Mouse (Mus musculus): ENCODE data around the gene Clip3. TPM values are rescaled to one million over a fixed set of nuclear protein-coding genes. Genes with fewer than 3 reads are reported as not detected.

Gene Clip3
- polyA plus RNA-seq, 1 experiment from 2014 or later = 18.4 TPM

- peaks cover 37% of the 10 kb centered on the region for H3K36me3 ChIP-seq
- no peaks in the 10 kb centered on the region for H3K27me3 ChIP-seq (ENCODE audit: insufficient read depth, poor library complexity, severe bottlenecking)
- peaks cover 21% of the 10 kb centered on the region for H3K4me1 ChIP-seq
- no peak overlapping the region for H3K27ac ChIP-seq
- no peak for DNase-seq (ENCODE audit: low spot score)
- no peak overlapping the region for H3K4me3 ChIP-seq
- H3K9me3 ChIP-seq = no peaks in the 10 kb centered on the region
- 91% methylated on average over 16 of the region's 16 CpGs for WGBS
These were observed 14.7 kb downstream of the Clip3 start for GRCm38 (mm10) chr7:30306083-30306779.

GRCm38 (mm10) chr7:30308076-30309005, 16.8 kb downstream of the Clip3 start, which contains the start of gene Alkbh6:
Alkbh6 (plus strand) TSS chr7:30308717.
- WGBS = 4% methylated on average over 27 of the region's 27 CpGs
- H3K27ac ChIP-seq = peak within 1 kb of the TSS; percentile 85
- H3K27me3 ChIP-seq (ENCODE audit: insufficient read depth, poor library complexity, severe bottlenecking) = no peaks in the 10 kb centered on the region
- H3K9me3 ChIP-seq = no peaks in the 10 kb centered on the region
- peak within 1 kb of the TSS; percentile 71 for H3K4me3 ChIP-seq
- peaks cover 21% of the 10 kb centered on the region for H3K4me1 ChIP-seq
- peaks cover 37% of the 10 kb centered on the region for H3K36me3 ChIP-seq
- DNase-seq (ENCODE audit: low spot score) = peak; percentile 98

GRCm38 (mm10) chr7:30309395-30310129, 18.0 kb downstream of the Clip3 start:
- peaks cover 31% of the 10 kb centered on the region for H3K36me3 ChIP-seq
- no peaks in the 10 kb centered on the region for H3K27me3 ChIP-seq (ENCODE audit: insufficient read depth, poor library complexity, severe bottlenecking)
- no peaks in the 10 kb centered on the region for H3K9me3 ChIP-seq
- DNase-seq (ENCODE audit: low spot score) = no peak
- peak overlapping the region; percentile 85 for H3K27ac ChIP-seq
- 54% methylated on average over 15 of the region's 15 CpGs for WGBS
- H3K4me3 ChIP-seq = peak overlapping the region; percentile 71
- peaks cover 30% of the 10 kb centered on the region for H3K4me1 ChIP-seq

- no peak overlapping the region for H3K27ac ChIP-seq
- no peak for DNase-seq (ENCODE audit: low spot score)
- H3K36me3 ChIP-seq = peaks cover 31% of the 10 kb centered on the region
- WGBS = 84% methylated on average over 12 of the region's 12 CpGs
- peaks cover 36% of the 10 kb centered on the region for H3K4me1 ChIP-seq
- no peaks in the 10 kb centered on the region for H3K27me3 ChIP-seq (ENCODE audit: insufficient read depth, poor library complexity, severe bottlenecking)
- H3K4me3 ChIP-seq = no peak overlapping the region
- no peaks in the 10 kb centered on the region for H3K9me3 ChIP-seq
These were observed 18.6 kb downstream of the Clip3 start for GRCm38 (mm10) chr7:30310136-30310535.

- 53% methylated on average over 27 of the region's 27 CpGs for WGBS
These were observed 22.3 kb downstream of the Clip3 start for GRCm38 (mm10) chr7:30313666-30314320.

GRCm38 (mm10) chr7:30314721-30315155, 23.2 kb downstream of the Clip3 start, which contains the start of gene Syne4:
Syne4 (plus strand) TSS chr7:30314807.
- peak within 1 kb of the TSS; percentile 59 for H3K27ac ChIP-seq
- DNase-seq (ENCODE audit: low spot score) = no peak
- WGBS = 2% methylated on average over 9 of the region's 9 CpGs
- no peaks in the 10 kb centered on the region for H3K9me3 ChIP-seq
- H3K4me3 ChIP-seq = peak within 1 kb of the TSS; percentile 57
- H3K27me3 ChIP-seq (ENCODE audit: insufficient read depth, poor library complexity, severe bottlenecking) = no peaks in the 10 kb centered on the region
- H3K4me1 ChIP-seq = peaks cover 24% of the 10 kb centered on the region
- peaks cover 44% of the 10 kb centered on the region for H3K36me3 ChIP-seq

More at GRCm38 (mm10) chr7:30313666-30314320, 22.3 kb downstream of the Clip3 start:
- Histone ChIP-seq H3K4me3 (no peak overlapping the region), H3K4me1 (peaks cover 32% of the 10 kb centered on the region), H3K27me3 (ENCODE audit: insufficient read depth, poor library complexity, severe bottlenecking) (no peaks in the 10 kb centered on the region), H3K27ac (no peak overlapping the region), H3K9me3 (no peaks in the 10 kb centered on the region), H3K36me3 (peaks cover 36% of the 10 kb centered on the region)
- DNase-seq (ENCODE audit: low spot score) = no peak

GRCm38 (mm10) chr7:30315559-30316529, 24.3 kb downstream of the Clip3 start:
- Histone ChIP-seq H3K4me1 (peaks cover 19% of the 10 kb centered on the region), H3K27me3 (ENCODE audit: insufficient read depth, poor library complexity, severe bottlenecking) (no peaks in the 10 kb centered on the region), H3K9me3 (no peaks in the 10 kb centered on the region), H3K36me3 (peaks cover 41% of the 10 kb centered on the region), H3K27ac (no peak overlapping the region), H3K4me3 (peak overlapping the region; percentile 57)
- DNase-seq (ENCODE audit: low spot score) = no peak
- 71% methylated on average over 13 of the region's 13 CpGs for WGBS

GRCm38 (mm10) chr7:30318142-30318541, 26.6 kb downstream of the Clip3 start:
- DNase-seq (ENCODE audit: low spot score) = no peak
- 88% methylated on average over 3 of the region's 3 CpGs for WGBS
- no peak overlapping the region for H3K27ac ChIP-seq
- H3K4me3 ChIP-seq = no peak overlapping the region
- no peaks in the 10 kb centered on the region for H3K27me3 ChIP-seq (ENCODE audit: insufficient read depth, poor library complexity, severe bottlenecking)
- peaks cover 30% of the 10 kb centered on the region for H3K4me1 ChIP-seq
- H3K9me3 ChIP-seq = no peaks in the 10 kb centered on the region
- H3K36me3 ChIP-seq = peaks cover 24% of the 10 kb centered on the region; the same call in 1 of the 2 replicates

GRCm38 (mm10) chr7:30320946-30321345, 29.4 kb downstream of the Clip3 start:
- no peak for DNase-seq (ENCODE audit: low spot score)
- H3K27ac ChIP-seq = no peak overlapping the region
- 85% methylated on average over 2 of the region's 2 CpGs for WGBS
- H3K9me3 ChIP-seq = no peaks in the 10 kb centered on the region
- H3K36me3 ChIP-seq = peaks cover 21% of the 10 kb centered on the region; the same call in 1 of the 2 replicates
- peaks cover 13% of the 10 kb centered on the region for H3K4me1 ChIP-seq
- H3K4me3 ChIP-seq = peak overlapping the region; percentile 72
- H3K27me3 ChIP-seq (ENCODE audit: insufficient read depth, poor library complexity, severe bottlenecking) = no peaks in the 10 kb centered on the region

GRCm38 (mm10) chr7:30321539-30322284, 30.2 kb downstream of the Clip3 start, which contains the start of gene E130208F15Rik:
E130208F15Rik (plus strand) TSS chr7:30321740.
- no peaks in the 10 kb centered on the region for H3K27me3 ChIP-seq (ENCODE audit: insufficient read depth, poor library complexity, severe bottlenecking)
- under 1% methylated on average over 63 of the region's 63 CpGs for WGBS
- H3K4me3 ChIP-seq = peak within 1 kb of the TSS; percentile 72
- peaks cover 20% of the 10 kb centered on the region; the same call in 1 of the 2 replicates for H3K36me3 ChIP-seq
- peaks cover 13% of the 10 kb centered on the region for H3K4me1 ChIP-seq
- peak; percentile 91 for DNase-seq (ENCODE audit: low spot score)
- H3K9me3 ChIP-seq = no peaks in the 10 kb centered on the region
- H3K27ac ChIP-seq = peak within 1 kb of the TSS; percentile 92

Data from heart, embryonic 10.5 days (tissue).